In the genomic region with DNA sequence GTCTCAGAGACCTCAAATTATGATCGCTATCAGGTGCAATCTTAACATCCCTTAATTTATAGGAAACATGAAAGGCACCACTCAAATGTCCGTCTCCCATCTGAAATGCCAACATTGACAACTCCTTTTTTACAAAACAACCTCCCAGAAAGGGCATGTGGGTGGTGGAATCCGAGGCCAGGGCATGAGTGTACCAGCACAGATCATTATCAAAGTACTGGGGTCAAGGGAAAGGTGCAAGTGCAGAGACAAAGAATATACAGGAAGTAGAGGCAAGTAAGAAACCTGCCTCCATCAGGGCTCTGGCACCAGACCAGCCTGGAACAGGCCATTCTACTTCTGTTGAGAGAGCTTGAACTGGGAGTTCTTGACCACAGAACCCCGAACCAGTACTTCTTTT, we compare ENCODE assay signal across 26 mouse cellular contexts. TPM values are rescaled to one million over a fixed set of nuclear protein-coding genes. Genes with fewer than 3 reads are reported as not detected.
A peak's percentile ranks its signal among the peaks of the same experiment; 100 is the strongest.
DNase-seq lines count a peak whose midpoint lies in the region; ATAC-seq and TF ChIP-seq lines count a peak whose summit lies in the region.
"Had no signal": no experiment of that assay in that cellular context is flagged by ENCODE, and none has a peak within 500 bp of the region (broad histone marks: within the 10 kb centered on the region; RNA-seq: fewer than 3 reads in every experiment).

No protein-coding gene starts in this region.

- no peak overlapping the region for H3K4me3 ChIP-seq in heart, embryonic 12.5 days
- H3K4me3 ChIP-seq in intestine, embryonic 14.5 days (ENCODE audit: low read depth, low read length), result no peak overlapping the region
- no peak overlapping the region for H3K4me3 ChIP-seq in intestine, postnatal 0 days (ENCODE audit: low read depth, low read length)
- H3K4me3 ChIP-seq in stomach, postnatal 0 days (ENCODE audit: low read depth, low read length), result no peak overlapping the region
- H3K4me3 ChIP-seq: embryonic facial prominence, embryonic 10.5 days; embryonic facial prominence, embryonic 12.5 days; forebrain, embryonic 13.5 days; forebrain, embryonic 15.5 days had no signal

- no peak for TF ChIP-seq CTCF in intestine, postnatal 0 days (IDR thresholded peaks at IDR 0.05; ENCODE audit: low read depth)
- TF ChIP-seq CTCF in stomach, postnatal 0 days (IDR thresholded peaks at IDR 0.05; ENCODE audit: low read depth), result no peak

- H3K4me1 ChIP-seq in heart, embryonic 12.5 days (replicated peaks), result 0 out of 2 replicates have a peak, but pooled peaks cover 7% of the 10 kb centered on the region
- no peaks in the 10 kb centered on the region for H3K4me1 ChIP-seq in intestine, embryonic 14.5 days (replicated peaks; ENCODE audit: control insufficient read depth, insufficient read depth, low read length)
- no peaks in the 10 kb centered on the region for H3K4me1 ChIP-seq in intestine, postnatal 0 days (replicated peaks; ENCODE audit: control insufficient read depth, insufficient read depth, low read length)
- no peaks in the 10 kb centered on the region for H3K4me1 ChIP-seq in stomach, postnatal 0 days (replicated peaks; ENCODE audit: control insufficient read depth, insufficient read depth)

- DNase-seq in adrenal gland, adult 2 months, result peak; percentile 27
- no peak for DNase-seq in adrenal gland, adult 18-20 months (ENCODE audit: low spot score in 2 of 2)
- peak; percentile 37 for DNase-seq in heart, adult 11 months
- peak; percentile 20 for DNase-seq in intestine, embryonic 14.5 days (ENCODE audit: low spot score)
- DNase-seq in stomach, postnatal 0 days (ENCODE audit: low spot score), result peak; percentile 7
- DNase-seq: adrenal gland, adult 8-10 months; adrenal gland, postnatal 14 days; adrenal gland, postnatal 36 days; B cell, adult 2 months; cerebellum, adult 11 months; cerebellum, adult 18-20 months; cerebellum, adult 8-10 months; cerebellum, postnatal 25 days; forebrain, postnatal 0 days had no signal

- no peak for TF ChIP-seq EP300 in stomach, postnatal 0 days (optimal IDR thresholded peaks at IDR 0.05)

- no peak overlapping the region for H3K9ac ChIP-seq in heart, embryonic 12.5 days
- no peak overlapping the region for H3K9ac ChIP-seq in intestine, embryonic 14.5 days (ENCODE audit: low read length)
- no peak overlapping the region for H3K9ac ChIP-seq in intestine, postnatal 0 days (ENCODE audit: low read depth, low read length)
- no peak overlapping the region for H3K9ac ChIP-seq in stomach, postnatal 0 days (ENCODE audit: low read length)
- H3K9ac ChIP-seq: embryonic facial prominence, embryonic 12.5 days; forebrain, embryonic 13.5 days; forebrain, embryonic 15.5 days; forebrain, postnatal 0 days had no signal

- H3K9me3 ChIP-seq in heart, embryonic 12.5 days (replicated peaks), result peaks cover 10% of the 10 kb centered on the region
- H3K9me3 ChIP-seq in intestine, embryonic 14.5 days (ENCODE audit: control insufficient read depth, low read length), result no peaks in the 10 kb centered on the region
- no peaks in the 10 kb centered on the region for H3K9me3 ChIP-seq in intestine, postnatal 0 days (ENCODE audit: control insufficient read depth)
- H3K9me3 ChIP-seq in stomach, postnatal 0 days (ENCODE audit: control insufficient read depth, low read length), result no peaks in the 10 kb centered on the region
- H3K9me3 ChIP-seq: forebrain, embryonic 15.5 days had no signal

- H3K36me3 ChIP-seq in heart, embryonic 12.5 days, result no peaks in the 10 kb centered on the region
- H3K36me3 ChIP-seq in intestine, embryonic 14.5 days (ENCODE audit: control insufficient read depth, insufficient read depth, low read length), result no peaks in the 10 kb centered on the region
- no peaks in the 10 kb centered on the region for H3K36me3 ChIP-seq in intestine, postnatal 0 days (ENCODE audit: control insufficient read depth, insufficient read depth)
- no peaks in the 10 kb centered on the region for H3K36me3 ChIP-seq in stomach, postnatal 0 days (ENCODE audit: control insufficient read depth, insufficient read depth, low read length)
- H3K36me3 ChIP-seq: embryonic facial prominence, embryonic 10.5 days; embryonic facial prominence, embryonic 12.5 days; forebrain, embryonic 15.5 days; G1E had no signal

- 70% methylated on average over 4 of the region's 4 CpGs for WGBS in heart, embryonic 12.5 days
- 70% methylated on average over 4 of the region's 4 CpGs for WGBS in intestine, embryonic 14.5 days
- 75% methylated on average over 4 of the region's 4 CpGs for WGBS in intestine, postnatal 0 days
- WGBS in stomach, postnatal 0 days, result 73% methylated on average over 4 of the region's 4 CpGs

- no peak for ATAC-seq in heart, embryonic 12.5 days (ENCODE audit: insufficient number of reproducible peaks, low FRiP score)
- no peak for ATAC-seq in intestine, embryonic 14.5 days (replicated peaks; ENCODE audit: low FRiP score, low TSS enrichment, low read depth)
- no peak for ATAC-seq in intestine, postnatal 0 days
- no peak for ATAC-seq in stomach, postnatal 0 days (ENCODE audit: low FRiP score, low TSS enrichment)
- ATAC-seq: activated CD4-positive, CD25-positive, alpha-beta regulatory T cell, adult 4 months; CD4-positive, CD25-positive, alpha-beta regulatory T cell, adult 4 months; forebrain, embryonic 13.5 days; forebrain, embryonic 15.5 days; forebrain, postnatal 0 days; Patski had no signal

- no peaks in the 10 kb centered on the region for H3K27me3 ChIP-seq in heart, embryonic 12.5 days (replicated peaks)
- H3K27me3 ChIP-seq in intestine, embryonic 14.5 days (replicated peaks; ENCODE audit: control insufficient read depth, insufficient read depth, low read length), result no peaks in the 10 kb centered on the region
- H3K27me3 ChIP-seq in intestine, postnatal 0 days (replicated peaks; ENCODE audit: control insufficient read depth, insufficient read depth, low read length), result no peaks in the 10 kb centered on the region
- H3K27me3 ChIP-seq in stomach, postnatal 0 days (ENCODE audit: control insufficient read depth, insufficient read depth, low read length), result no peaks in the 10 kb centered on the region
- H3K27me3 ChIP-seq: embryonic facial prominence, embryonic 12.5 days; forebrain, embryonic 13.5 days; forebrain, embryonic 15.5 days had no signal

- H3K27ac ChIP-seq in heart, embryonic 12.5 days (ENCODE audit: poor library complexity, severe bottlenecking), result no peak overlapping the region
- no peak overlapping the region for H3K27ac ChIP-seq in intestine, embryonic 14.5 days (ENCODE audit: low read depth)
- no peak overlapping the region for H3K27ac ChIP-seq in intestine, postnatal 0 days (ENCODE audit: low read depth, low read length)
- no peak overlapping the region for H3K27ac ChIP-seq in stomach, postnatal 0 days (replicated peaks)
- H3K27ac ChIP-seq: embryonic facial prominence, embryonic 10.5 days; embryonic facial prominence, embryonic 12.5 days; forebrain, embryonic 13.5 days; forebrain, embryonic 15.5 days had no signal

- H3K4me2 ChIP-seq in heart, embryonic 12.5 days, result no peak overlapping the region
- no peak overlapping the region for H3K4me2 ChIP-seq in intestine, embryonic 14.5 days (ENCODE audit: low read length)
- no peak overlapping the region for H3K4me2 ChIP-seq in intestine, postnatal 0 days (replicated peaks; ENCODE audit: low read depth)
- no peak overlapping the region for H3K4me2 ChIP-seq in stomach, postnatal 0 days (replicated peaks; ENCODE audit: low read depth)
- H3K4me2 ChIP-seq: embryonic facial prominence, embryonic 12.5 days; forebrain, embryonic 13.5 days; forebrain, embryonic 15.5 days had no signal

RNA-seq across cellular contexts. Expression of a gene that starts 29.0 kb away (rescaled TPM):
- total RNA-seq in adrenal gland, adult 2 months (2021), result not detected
- not detected in 2 replicates for polyA plus RNA-seq in adrenal gland, adult 2 months (2012; rRNA removed)
- not detected for total RNA-seq in adrenal gland, adult 18-20 months (2021)
- polyA plus RNA-seq in heart, embryonic 12.5 days (2016; fragmentation: Nextera tagmentation; extraction: Ambion mirVana), result 0.26 TPM in 1 of 2 replicates, not detected in the other
- not detected in 2 replicates for polyA plus RNA-seq in intestine, embryonic 14.5 days (2014; fragmentation: Nextera tagmentation; extraction: Ambion mirVana)
- polyA plus RNA-seq in intestine, postnatal 0 days (2015; fragmentation: Nextera tagmentation; extraction: Ambion mirVana), result not detected in 2 replicates
- 0.41 and 0.50 TPM in 2 replicates for polyA plus RNA-seq in stomach, postnatal 0 days (2015; fragmentation: Nextera tagmentation; extraction: Ambion mirVana)
- total RNA-seq: adrenal gland, adult 8-10 months; adrenal gland, postnatal 14 days; adrenal gland, postnatal 36 days; CH12.LX; G1E had no signal
- polyA plus RNA-seq: activated CD4-positive, CD25-positive, alpha-beta regulatory T cell, adult 4 months; CD4-positive, CD25-positive, alpha-beta regulatory T cell, adult 4 months; embryonic facial prominence, embryonic 10.5 days; forebrain, embryonic 11.5 days; G1E; Patski had no signal

Comparison
In these comparisons a context has a peak if more than half of its experiments do, and no peak if none do; other contexts are left out.
1. DNase-seq: peak in adrenal gland, adult 2 months (single experiment), heart, adult 11 months (single experiment), intestine, embryonic 14.5 days (single experiment) and stomach, postnatal 0 days (single experiment); none in adrenal gland, adult 18-20 months (0 of 2).